Mouse (Mus musculus) CD4-positive naive resting alpha-beta T cell, adult 57 days (primary cell): ENCODE measurements around the gene Pnma1. TPM values are rescaled to one million over a fixed set of nuclear protein-coding genes. Genes with fewer than 3 reads are reported as not detected.

Experiments
- total RNA-seq: library from RNA; stranded (reverse); gene quantifications from one replicate; pipeline ENCODE4 v1.2.4, GENCODE M21; 2023

Pnma1 gene
- total RNA-seq, result 11.9 TPM

DNA sequence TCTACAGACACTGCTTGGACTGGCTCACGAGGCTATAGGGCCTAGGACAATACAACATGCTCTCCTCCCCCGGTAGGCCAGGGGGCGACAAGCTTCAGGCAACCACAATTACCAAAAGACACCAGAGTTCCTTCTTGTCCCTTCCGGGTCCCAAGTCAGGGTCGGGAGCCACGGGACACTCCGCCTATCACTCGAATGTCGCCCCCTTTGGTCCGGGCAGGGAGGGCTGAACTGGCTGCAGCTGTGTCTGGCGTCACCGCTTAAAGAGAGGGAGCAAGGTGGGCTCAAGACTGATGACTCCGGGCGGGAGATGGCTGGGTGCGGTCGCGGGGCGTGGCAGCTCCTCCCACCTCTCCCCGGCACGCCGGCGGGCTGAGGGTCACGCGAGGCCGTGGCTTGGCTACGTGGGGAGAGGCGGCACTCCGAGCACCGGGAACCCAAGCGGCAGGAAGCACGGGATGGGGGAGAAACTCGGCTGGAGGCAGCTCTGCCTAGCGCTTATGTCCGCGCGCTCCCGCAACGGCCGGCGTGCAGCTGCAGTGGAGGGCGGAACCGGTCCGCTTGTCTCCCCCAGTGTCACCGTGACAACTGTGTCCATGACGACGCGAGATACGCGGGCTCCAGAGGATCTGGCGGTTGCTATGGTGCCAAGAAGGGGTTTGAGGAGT lies at the start of gene Pnma1:
Pnma1 (minus strand) TSS at position 536 of the 668 bp plus-strand sequence.

DNA sequence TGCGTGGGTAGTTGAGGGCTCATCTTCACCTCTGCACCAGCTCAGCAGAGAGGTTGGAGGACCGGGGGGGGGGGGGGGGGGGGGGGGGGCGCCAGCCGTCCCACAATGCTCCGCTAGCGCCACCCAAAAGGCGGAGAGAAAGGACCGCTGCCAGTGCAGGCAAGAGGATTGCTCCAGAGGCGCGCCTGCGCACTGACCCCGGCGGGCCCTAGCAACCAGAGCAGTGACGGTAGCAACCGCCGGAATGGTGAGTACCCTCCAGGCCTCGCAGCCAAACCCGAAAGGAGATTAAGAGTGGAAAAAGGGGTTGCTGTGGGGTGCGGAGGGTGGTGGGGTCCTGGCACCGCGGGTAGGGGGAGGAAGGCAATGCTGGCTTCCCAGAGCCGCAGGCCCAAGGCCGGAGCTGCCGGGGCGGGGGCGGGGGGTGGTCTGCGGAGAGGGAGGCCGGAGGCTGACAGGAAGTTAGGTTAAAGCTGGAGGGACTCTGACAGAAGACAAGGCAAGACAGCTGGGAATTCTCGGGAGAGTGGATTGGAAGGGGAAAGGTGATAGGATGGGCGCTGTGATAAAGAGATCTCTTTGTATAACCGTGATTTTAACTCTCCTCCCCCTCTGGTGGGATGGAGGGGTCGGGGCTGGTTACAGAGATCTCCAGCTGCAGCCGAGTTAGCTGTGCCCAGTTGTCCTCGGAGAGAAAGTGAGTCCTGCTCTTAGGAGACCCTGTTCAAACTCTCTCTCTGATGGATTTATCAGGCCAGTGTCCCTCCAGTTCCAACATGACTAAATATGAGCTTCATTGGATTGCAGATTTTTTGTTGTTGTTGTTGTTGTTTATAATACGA lies 33.9 kb downstream of the Pnma1 start, which contains the start of gene Dnal1:
Dnal1 (plus strand) TSS at position 214 of the 842 bp plus-strand sequence.

DNA sequence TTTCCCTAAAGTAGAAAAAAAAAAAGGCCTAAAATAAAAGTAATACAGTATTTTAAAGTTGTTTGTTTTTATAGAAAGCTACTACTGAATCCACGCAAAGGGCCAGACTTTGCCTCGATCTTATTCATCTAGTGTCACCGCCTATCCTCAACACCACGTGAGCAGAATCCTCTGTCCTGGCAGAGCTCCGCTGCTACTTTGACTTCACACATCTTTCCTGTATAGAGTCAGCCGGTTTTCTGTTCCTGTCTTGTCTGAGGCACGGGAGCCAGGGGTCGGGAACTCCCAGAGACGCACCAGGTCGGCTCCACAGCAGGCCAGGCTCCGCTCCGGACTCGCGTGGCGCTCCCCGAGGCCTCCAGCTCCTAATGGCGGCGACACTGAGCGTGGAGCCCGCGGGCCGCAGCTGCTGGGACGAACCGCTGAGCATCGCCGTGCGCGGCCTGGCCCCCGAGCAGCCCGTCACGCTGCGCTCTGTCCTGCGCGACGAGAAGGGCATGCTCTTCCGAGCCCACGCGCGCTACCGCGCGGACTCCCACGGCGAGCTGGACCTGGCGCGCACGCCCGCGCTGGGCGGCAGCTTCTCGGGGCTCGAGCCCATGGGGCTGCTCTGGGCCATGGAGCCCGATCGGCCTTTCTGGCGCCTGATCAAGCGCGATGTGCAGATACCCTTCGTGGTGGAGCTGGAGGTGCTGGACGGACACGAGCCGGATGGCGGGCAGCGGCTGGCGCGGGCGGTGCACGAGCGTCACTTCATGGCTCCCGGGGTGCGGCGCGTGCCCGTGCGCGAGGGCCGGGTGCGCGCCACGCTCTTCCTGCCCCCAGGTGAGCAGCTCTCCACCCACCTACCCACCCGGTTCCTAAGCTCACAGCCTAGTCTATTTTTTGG lies 47.4 kb downstream of the Pnma1 start, which contains the start of gene Acot6:
Acot6 (plus strand) TSS at position 51 of the 889 bp plus-strand sequence.

Other genes with a start within 250 kb of the Pnma1 start
- 72.2 TPM for gene Numb, start 226.6 kb downstream of the Pnma1 start, total RNA-seq
- gene Riox1, start 197.9 kb downstream of the Pnma1 start, total RNA-seq, result 25.4 TPM
- gene Heatr4, start 163.6 kb downstream of the Pnma1 start, total RNA-seq, result not detected
- gene Acot2, start 160.6 kb downstream of the Pnma1 start, total RNA-seq, result 90.3 TPM
- 6.3 TPM for gene Acot1, start 139.0 kb downstream of the Pnma1 start, total RNA-seq
- gene Acot4, start 110.1 kb downstream of the Pnma1 start, total RNA-seq, result 0.12 TPM
- not detected for gene Gm49366, start 109.6 kb downstream of the Pnma1 start, total RNA-seq
- gene Acot3, start 96.3 kb downstream of the Pnma1 start, total RNA-seq, result not detected
- gene Acot5, start 79.2 kb downstream of the Pnma1 start, total RNA-seq, result not detected
- 2.2 TPM for gene Acot6, start 47.8 kb downstream of the Pnma1 start, total RNA-seq
- gene Dnal1, start 34.1 kb downstream of the Pnma1 start, total RNA-seq, result 0.33 TPM
- 163 TPM for gene Elmsan1, start 70.4 kb upstream of the Pnma1 start, total RNA-seq
- gene Ptgr2, start 136.7 kb upstream of the Pnma1 start, total RNA-seq, result 15.2 TPM
- gene Zfp410, start 168.4 kb upstream of the Pnma1 start, total RNA-seq, result 63.9 TPM
- 22.0 TPM for gene Coq6, start 213.2 kb upstream of the Pnma1 start, total RNA-seq
- gene Fam161b, start 213.3 kb upstream of the Pnma1 start, total RNA-seq, result 0.47 TPM